In the genomic region with DNA sequence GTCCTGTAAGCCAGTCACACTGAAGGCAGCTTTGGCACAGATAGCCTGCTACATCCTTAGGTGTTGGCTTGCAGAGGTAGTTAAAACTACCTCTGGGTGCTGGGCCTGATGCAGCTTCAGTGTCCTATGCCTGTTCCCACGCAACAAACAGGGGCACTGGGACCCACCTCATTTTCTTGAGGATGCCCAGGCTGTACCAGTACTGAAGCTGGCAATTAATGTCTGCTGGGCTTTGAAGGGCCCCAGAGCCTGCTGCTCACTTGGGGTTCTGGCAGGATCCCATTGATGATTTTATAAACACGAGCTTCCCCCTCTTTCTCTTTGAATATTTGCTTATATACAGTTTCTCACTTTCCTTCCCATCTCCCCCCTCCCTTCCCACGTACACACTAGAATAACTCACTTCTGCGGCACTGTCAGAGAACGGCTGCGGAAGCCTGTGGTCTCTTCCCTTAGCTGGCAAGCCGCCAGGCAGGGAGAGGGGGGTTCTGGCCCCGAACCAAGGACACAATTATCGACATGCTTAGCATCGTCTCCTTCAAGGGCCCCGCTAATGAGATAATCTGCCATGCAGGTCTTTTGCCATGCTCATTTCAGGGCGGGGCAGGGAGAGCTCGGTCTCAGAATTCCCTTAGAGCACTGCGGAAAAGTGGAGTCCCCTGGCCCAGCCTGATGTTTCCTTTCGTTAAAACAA, we compare ENCODE assay signal across 8 mouse cellular contexts.
DNase-seq lines count a peak whose midpoint lies in the region; ATAC-seq lines count a peak whose summit lies in the region.

No protein-coding gene starts in this region.

- H3K4me3 ChIP-seq in hindbrain, embryonic 12.5 days, result no peak overlapping the region
- H3K4me3 ChIP-seq in hindbrain, embryonic 11.5 days (ENCODE audit: low read depth, low read length), result no peak overlapping the region
- no peak overlapping the region for H3K4me3 ChIP-seq in embryonic facial prominence, embryonic 11.5 days (ENCODE audit: low read depth, low read length)
- H3K4me3 ChIP-seq in hindbrain, embryonic 15.5 days, result no peak overlapping the region
- no peak overlapping the region for H3K4me3 ChIP-seq in midbrain, embryonic 16.5 days (ENCODE audit: low read depth, low read length)

- H3K9ac ChIP-seq in hindbrain, embryonic 12.5 days, result no peak overlapping the region
- no peak overlapping the region for H3K9ac ChIP-seq in hindbrain, embryonic 11.5 days (ENCODE audit: low read depth, low read length)
- H3K9ac ChIP-seq in embryonic facial prominence, embryonic 11.5 days (replicated peaks; ENCODE audit: low read length), result no peak overlapping the region
- no peak overlapping the region for H3K9ac ChIP-seq in hindbrain, embryonic 15.5 days
- peak overlapping the region; percentile 40; the same call in 1 of the 2 replicates for H3K9ac ChIP-seq in midbrain, embryonic 16.5 days (ENCODE audit: low read depth, low read length)

- intact Hi-C loops in gastrocnemius, postnatal 14 days (cut with DNase I; ENCODE audit: low total_unique reads), result no loop called here

- DNase-seq in hindbrain, embryonic 11.5 days (ENCODE audit: low spot score), result no peak
- DNase-seq in embryonic facial prominence, embryonic 11.5 days (ENCODE audit: low spot score), result peak; percentile 19
- no peak for DNase-seq in spleen, postnatal 10 days (ENCODE audit: low spot score in 2 of 2)
- DNase-seq in gastrocnemius, postnatal 14 days, result no peak
- no peak for DNase-seq in adrenal gland, postnatal 4 days (ENCODE audit: low spot score in 2 of 2)

- no peak overlapping the region for H3K4me2 ChIP-seq in hindbrain, embryonic 12.5 days (replicated peaks)
- no peak overlapping the region for H3K4me2 ChIP-seq in hindbrain, embryonic 11.5 days (replicated peaks; ENCODE audit: low read depth, low read length)
- no peak overlapping the region for H3K4me2 ChIP-seq in embryonic facial prominence, embryonic 11.5 days (ENCODE audit: low read depth, low read length)
- H3K4me2 ChIP-seq in hindbrain, embryonic 15.5 days, result no peak overlapping the region
- H3K4me2 ChIP-seq in midbrain, embryonic 16.5 days (ENCODE audit: low read length), result peak overlapping the region; percentile 31

- no peaks in the 10 kb centered on the region for H3K27me3 ChIP-seq in hindbrain, embryonic 12.5 days
- H3K27me3 ChIP-seq in hindbrain, embryonic 11.5 days (ENCODE audit: control insufficient read depth, insufficient read depth, low read length), result no peaks in the 10 kb centered on the region
- no peaks in the 10 kb centered on the region for H3K27me3 ChIP-seq in embryonic facial prominence, embryonic 11.5 days (ENCODE audit: control insufficient read depth, insufficient read depth, low read length)
- no peaks in the 10 kb centered on the region for H3K27me3 ChIP-seq in hindbrain, embryonic 15.5 days
- no peaks in the 10 kb centered on the region for H3K27me3 ChIP-seq in midbrain, embryonic 16.5 days (ENCODE audit: control insufficient read depth, insufficient read depth, low read depth, low read length)

- H3K9me3 ChIP-seq in hindbrain, embryonic 12.5 days (replicated peaks), result no peaks in the 10 kb centered on the region
- H3K9me3 ChIP-seq in hindbrain, embryonic 11.5 days (ENCODE audit: control insufficient read depth, low read length), result no peaks in the 10 kb centered on the region
- no peaks in the 10 kb centered on the region for H3K9me3 ChIP-seq in embryonic facial prominence, embryonic 11.5 days (replicated peaks; ENCODE audit: control insufficient read depth, low read length)
- H3K9me3 ChIP-seq in hindbrain, embryonic 15.5 days, result no peaks in the 10 kb centered on the region
- no peaks in the 10 kb centered on the region for H3K9me3 ChIP-seq in midbrain, embryonic 16.5 days (replicated peaks; ENCODE audit: control insufficient read depth, low read length, poor library complexity, severe bottlenecking)

- no peaks in the 10 kb centered on the region for H3K36me3 ChIP-seq in hindbrain, embryonic 12.5 days
- no peaks in the 10 kb centered on the region for H3K36me3 ChIP-seq in hindbrain, embryonic 11.5 days (ENCODE audit: control insufficient read depth, insufficient read depth, low read length)
- H3K36me3 ChIP-seq in embryonic facial prominence, embryonic 11.5 days (replicated peaks; ENCODE audit: control insufficient read depth, insufficient read depth, low read depth, low read length), result no peaks in the 10 kb centered on the region
- no peaks in the 10 kb centered on the region for H3K36me3 ChIP-seq in hindbrain, embryonic 15.5 days
- no peaks in the 10 kb centered on the region for H3K36me3 ChIP-seq in midbrain, embryonic 16.5 days (ENCODE audit: control insufficient read depth, insufficient read depth, low read length)

- 48% methylated on average over 15 of the region's 15 CpGs for WGBS in hindbrain, embryonic 12.5 days
- WGBS in hindbrain, embryonic 11.5 days, result 66% methylated on average over 15 of the region's 15 CpGs
- WGBS in embryonic facial prominence, embryonic 11.5 days, result 53% methylated on average over 15 of the region's 15 CpGs
- WGBS in hindbrain, embryonic 15.5 days, result 26% methylated on average over 15 of the region's 15 CpGs
- 31% methylated on average over 15 of the region's 15 CpGs for WGBS in midbrain, embryonic 16.5 days

- H3K4me1 ChIP-seq in hindbrain, embryonic 12.5 days, result peaks cover 11% of the 10 kb centered on the region; the same call in 1 of the 2 replicates
- no peaks in the 10 kb centered on the region for H3K4me1 ChIP-seq in hindbrain, embryonic 11.5 days (replicated peaks; ENCODE audit: control insufficient read depth, insufficient read depth, low read length)
- no peaks in the 10 kb centered on the region for H3K4me1 ChIP-seq in embryonic facial prominence, embryonic 11.5 days (ENCODE audit: control insufficient read depth, insufficient read depth, low read length)
- H3K4me1 ChIP-seq in hindbrain, embryonic 15.5 days (replicated peaks), result peaks cover 13% of the 10 kb centered on the region
- peaks cover 7% of the 10 kb centered on the region for H3K4me1 ChIP-seq in midbrain, embryonic 16.5 days (ENCODE audit: control insufficient read depth, insufficient read depth, low read length)

- H3K27ac ChIP-seq in hindbrain, embryonic 12.5 days, result no peak overlapping the region
- no peak overlapping the region for H3K27ac ChIP-seq in hindbrain, embryonic 11.5 days (ENCODE audit: low read depth, low read length)
- no peak overlapping the region for H3K27ac ChIP-seq in embryonic facial prominence, embryonic 11.5 days (replicated peaks; ENCODE audit: low read depth, low read length)
- H3K27ac ChIP-seq in hindbrain, embryonic 15.5 days (replicated peaks), result no peak overlapping the region
- H3K27ac ChIP-seq in midbrain, embryonic 16.5 days (ENCODE audit: low read length), result no peak overlapping the region

- ATAC-seq in hindbrain, embryonic 12.5 days (ENCODE audit: low FRiP score), result peak; percentile 61
- no peak for ATAC-seq in hindbrain, embryonic 11.5 days (ENCODE audit: low FRiP score)
- ATAC-seq in embryonic facial prominence, embryonic 11.5 days (replicated peaks; ENCODE audit: insufficient number of reproducible peaks, low FRiP score, low TSS enrichment, low read depth), result no peak
- ATAC-seq in hindbrain, embryonic 15.5 days (ENCODE audit: low FRiP score, low read depth), result peak; percentile 75
- ATAC-seq in midbrain, embryonic 16.5 days, result peak; percentile 51

Comparison
In these comparisons a context has a peak if more than half of its experiments do, and no peak if none do; other contexts are left out.
1. ATAC-seq: peak in hindbrain, embryonic 12.5 days (single experiment), hindbrain, embryonic 15.5 days (single experiment) and midbrain, embryonic 16.5 days (single experiment); none in hindbrain, embryonic 11.5 days (single experiment) and embryonic facial prominence, embryonic 11.5 days (single experiment).